Mouse (Mus musculus): ENCODE results near the gene Laptm4a. TPM values are rescaled to one million over a fixed set of nuclear protein-coding genes. Genes with fewer than 3 reads are reported as not detected.

Gene Laptm4a
- total RNA-seq, 2 experiments from 2014 or later: 325 to 358 TPM

- intact Hi-C loops (cut with DNase I): no loop called here
- DNase-seq: no peak
These were observed 20.4 kb downstream of the Laptm4a start for GRCm38 (mm10) chr12:8941699-8942392.

GRCm38 (mm10) chr12:8947163-8947562 lies 25.7 kb downstream of the Laptm4a start:
- no peak for DNase-seq
- intact Hi-C loops (cut with DNase I): loop anchor here (2.0 kb wide), 1 partner anchor 58 kb away; no protein-coding TSS in a partner anchor

GRCm38 (mm10) chr12:8947714-8948464 lies 26.4 kb downstream of the Laptm4a start, which contains the start of gene Matn3:
Gene Matn3, plus strand, starts transcription at chr12:8947929.
- peak; percentile 75 to 80 for DNase-seq
- intact Hi-C loops (cut with DNase I): loop anchor here (2.0 kb wide), 1 partner anchor 59 kb away; no protein-coding TSS in a partner anchor

GRCm38 (mm10) chr12:8953136-8953535 lies 31.7 kb downstream of the Laptm4a start:
- DNase-seq: no peak
- intact Hi-C loops (cut with DNase I): no loop called here

- intact Hi-C loops (cut with DNase I): no loop called here
- DNase-seq: no peak
These were observed 32.7 kb downstream of the Laptm4a start for GRCm38 (mm10) chr12:8954161-8954561.

GRCm38 (mm10) chr12:8961607-8962316 lies 40.3 kb downstream of the Laptm4a start:
- no peak for DNase-seq
- intact Hi-C loops (cut with DNase I): no loop called here

GRCm38 (mm10) chr12:8969828-8970227 lies 48.4 kb downstream of the Laptm4a start:
- intact Hi-C loops (cut with DNase I): no loop called here
- peak; percentile 32 to 50 for DNase-seq

GRCm38 (mm10) chr12:8973820-8974465 lies 52.5 kb downstream of the Laptm4a start, which contains the start of gene Wdr35:
Gene Wdr35, plus strand, starts transcription at chr12:8973892.
- peak; percentile 90 to 93 for DNase-seq
- intact Hi-C loops (cut with DNase I): loop anchor here (2.0 kb wide), 1 partner anchor 29 kb away; no protein-coding TSS in a partner anchor

GRCm38 (mm10) chr12:8975076-8975475 lies 53.6 kb downstream of the Laptm4a start:
- intact Hi-C loops (cut with DNase I): loop anchor here (2.0 kb wide), 1 partner anchor 28 kb away; no protein-coding TSS in a partner anchor

More at GRCm38 (mm10) chr12:8975076-8975475, 53.6 kb downstream of the Laptm4a start:
- no peak for DNase-seq

Other genes with a start within 250 kb of the Laptm4a start
- gene Pum2, start 247.5 kb upstream of the Laptm4a start, total RNA-seq (2021): 100 to 1,000 TPM; 122 to 133 TPM
- 10 to 100 TPM; 10.9 to 12.2 TPM for gene Sdc1, start 150.3 kb upstream of the Laptm4a start, total RNA-seq (2021)
- gene Matn3, start 26.3 kb downstream of the Laptm4a start, total RNA-seq (2021): not detected
- 10 to 100 TPM; 11.9 to 12.5 TPM for gene Wdr35, start 52.2 kb downstream of the Laptm4a start, total RNA-seq (2021)
- 10 to 100 TPM; 20.8 to 24.2 TPM for gene Ttc32, start 108.3 kb downstream of the Laptm4a start, total RNA-seq (2021)

All from heart, postnatal 14 days (tissue).